Mouse (Mus musculus): ENCODE data around the gene Clec2l.

DNA sequence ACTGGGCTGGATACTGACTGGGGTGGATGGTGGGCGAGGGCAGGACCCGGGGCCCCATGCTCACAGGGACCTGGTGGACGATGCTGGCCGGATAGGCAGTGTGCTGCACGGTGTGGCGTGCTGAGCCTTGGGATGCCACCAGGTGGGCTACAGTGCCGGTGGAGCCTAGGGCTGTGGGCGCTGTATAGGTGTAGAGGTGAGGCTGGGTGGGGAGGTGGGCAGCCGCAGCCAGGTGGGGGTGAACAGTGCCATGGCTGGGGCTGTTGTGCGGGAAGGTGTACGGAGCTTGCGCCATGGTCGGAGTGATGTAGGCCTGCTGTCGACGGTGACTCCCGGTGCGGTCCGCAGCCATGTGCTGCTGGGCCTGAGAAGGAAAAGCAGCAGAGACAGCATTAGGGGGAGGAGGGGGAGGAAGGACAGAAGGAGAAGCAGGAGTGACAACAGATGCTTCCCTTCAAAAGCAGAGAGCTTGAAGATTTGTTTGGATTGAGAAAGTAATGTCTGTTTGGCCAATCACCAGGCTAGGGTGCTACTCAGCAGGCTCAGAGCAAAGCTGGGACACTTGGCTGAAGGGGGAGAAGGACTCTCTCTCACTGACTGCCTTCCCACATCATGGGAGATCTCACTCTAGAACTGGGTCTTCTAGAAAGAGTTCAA lies 35.5 kb downstream of the Clec2l start:
- no peak for TF ChIP-seq CTCF (IDR thresholded peaks at IDR 0.05; ENCODE audit: low read depth, low read length)
- no peak for TF ChIP-seq POLR2A (IDR thresholded peaks at IDR 0.05; ENCODE audit: borderline replicate concordance, low read depth, low read length)

Measured in bone marrow macrophage, adult 2 months (primary cell).